Mouse (Mus musculus) CD4-positive helper T cell, adult 2 months (primary cell): ENCODE measurements at regions not wholly inside any gene's neighbourhood (a gene's known extent, or its start where the extent isn't known, plus 50 kb on each side); places are given as distances from the start of the nearest gene placed in this dataset.

Source experiments
- DNase-seq: peaks from one replicate; pipeline ENCODE4 v3.0.0-alpha.2; 2012; ENCODE audit warnings: low read depth, missing footprints, low spot score

- DNase-seq, result no peak
These were observed 70.7 kb upstream of the Gk2 start for GRCm38 (mm10) chr5:97527555-97527954.
